Mouse (Mus musculus): ENCODE data around the gene Lemd2.

DNA sequence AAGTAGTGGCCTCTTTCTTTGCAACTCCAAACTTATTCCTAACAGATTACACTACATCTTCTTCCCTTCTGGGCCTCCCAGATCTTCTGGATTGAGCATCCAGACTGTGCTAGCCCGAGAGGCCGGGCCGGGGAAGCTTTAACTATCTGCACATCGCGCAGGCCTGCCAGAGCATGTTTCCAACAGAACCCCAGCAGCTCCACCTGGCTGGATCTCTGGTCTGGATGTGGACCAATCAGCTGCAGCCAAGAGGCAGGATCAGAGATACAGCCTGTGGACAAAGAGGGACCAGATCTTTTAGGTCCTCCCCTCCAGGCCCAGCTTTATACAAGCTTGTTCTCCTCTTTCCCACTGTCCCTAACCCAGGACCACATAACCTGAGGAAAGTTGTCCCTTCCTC lies 35.7 kb upstream of the Lemd2 start:
- no peak for TF ChIP-seq CTCF (IDR thresholded peaks at IDR 0.05; ENCODE audit: low read depth)
- no peak for TF ChIP-seq EP300 (IDR thresholded peaks at IDR 0.05; ENCODE audit: low read depth)
